Mouse (Mus musculus) midbrain, embryonic 11.5 days (tissue): ENCODE measurements at regions not wholly inside any gene's neighbourhood (a gene's known extent, or its start where the extent isn't known, plus 50 kb on each side); places are given as distances from the start of the nearest gene placed in this dataset.

Experiments used
- ATAC-seq: fragments of 200-750 bp; cut with Nextera tagmentation; 2 replicates; pipeline ENCODE4 v1.8.0; 2017; ENCODE audit warnings: moderate TSS enrichment, moderate library complexity; ENCODE audit not compliant: low FRiP score
- DNase-seq: peaks from one replicate; pipeline ENCODE4 v3.0.0; 2015; ENCODE audit warnings: low spot score; ENCODE audit errors: missing footprints
- H3K27ac ChIP-seq: fragments of 300-500 bp; sonication (generic); 2 replicates; pipeline ENCODE4 v1.5.1; 2014; ENCODE audit warnings: low read depth, low read length
- H3K27me3 ChIP-seq: fragments of 300-500 bp; sonication (generic); 2 replicates; pipeline ENCODE4 v1.6.1; 2014; ENCODE audit warnings: mild to moderate bottlenecking, low read length, moderate library complexity, mixed read lengths; ENCODE audit not compliant: control insufficient read depth, insufficient read depth
- H3K36me3 ChIP-seq: fragments of 300-500 bp; sonication (generic); 2 replicates; pipeline ENCODE4 v1.6.1; 2014; ENCODE audit warnings: mild to moderate bottlenecking, low read length, moderate library complexity, mixed read lengths; ENCODE audit not compliant: control insufficient read depth, insufficient read depth
- H3K4me1 ChIP-seq: fragments of 300-500 bp; sonication (generic); 2 replicates; pipeline ENCODE4 v1.6.1; 2014; ENCODE audit warnings: low read length; ENCODE audit not compliant: control insufficient read depth, insufficient read depth
- H3K4me2 ChIP-seq: fragments of 300-500 bp; sonication (generic); 2 replicates; pipeline ENCODE4 v1.6.1; 2014; ENCODE audit warnings: mild to moderate bottlenecking, moderate library complexity
- H3K4me3 ChIP-seq: fragments of 300-500 bp; sonication (generic); 2 replicates; pipeline ENCODE4 v1.5.1; 2014; ENCODE audit warnings: low read depth, low read length
- H3K9ac ChIP-seq: fragments of 300-500 bp; sonication (generic); 2 replicates; pipeline ENCODE4 v1.6.1; 2014; ENCODE audit warnings: low read length
- H3K9me3 ChIP-seq: fragments of 300-500 bp; sonication (generic); 2 replicates; pipeline ENCODE4 v1.6.1; 2016; ENCODE audit warnings: low read length; ENCODE audit not compliant: control insufficient read depth
- WGBS: fragments of 180-500 bp; shearing (Covaris S2); extraction: QIAGEN DNeasy Blood & Tissue Kit; methylation state at CpG from one replicate; pipeline ENCODE4 v1.1.7; 2014; 5-methylcytosine and 5-hydroxymethylcytosine counted together

- H3K4me3 ChIP-seq = no peak overlapping the region
- no peaks in the 10 kb centered on the region for H3K9me3 ChIP-seq
- DNase-seq (peak; percentile 57), ATAC-seq (no peak)
- H3K36me3 ChIP-seq = no peaks in the 10 kb centered on the region
- H3K27ac ChIP-seq = no peak overlapping the region
- H3K9ac ChIP-seq = no peak overlapping the region
- H3K4me1 ChIP-seq = 0 out of 2 replicates have a peak, but pooled peaks cover 3% of the 10 kb centered on the region
- WGBS = 72% methylated on average over 10 of the region's 10 CpGs
- H3K27me3 ChIP-seq = no peaks in the 10 kb centered on the region
- no peak overlapping the region for H3K4me2 ChIP-seq
These were observed 50.1 kb upstream of the Crot start for GRCm38 (mm10) chr5:9047150-9047790.
